Mouse (Mus musculus) spleen, postnatal 36 days (tissue): ENCODE data around the gene Ccl2.

ENCODE experiments used
- DNase-seq, 2 experiments: peaks; one replicate each; pipeline ENCODE4 v3.0.0; 2022; ENCODE audit warnings: low spot score in 2 of 2, mixed read lengths in 1 of 2

Gene Ccl2

GRCm38 (mm10) chr11:82035857-82036256, 486 bp downstream of the Ccl2 start:
- no peak for DNase-seq

GRCm38 (mm10) chr11:82038535-82038934, 3.2 kb downstream of the Ccl2 start, which contains the start of gene Gm17268:
TSS of gene Gm17268 (minus strand) at chr11:82038562.
- no peak for DNase-seq

- DNase-seq: no peak
Measured at GRCm38 (mm10) chr11:82039132-82039660, 3.8 kb downstream of the Ccl2 start.

GRCm38 (mm10) chr11:82041671-82042080, 6.3 kb downstream of the Ccl2 start:
- DNase-seq: peak in 1 of 2 experiments; percentile 11

GRCm38 (mm10) chr11:82045471-82045870, 10.1 kb downstream of the Ccl2 start, which contains the start of gene Ccl7:
TSS of gene Ccl7 (plus strand) at chr11:82045712.
- DNase-seq: no peak

GRCm38 (mm10) chr11:82047746-82048415, 12.5 kb downstream of the Ccl2 start:
- no peak for DNase-seq

- no peak for DNase-seq
Measured at GRCm38 (mm10) chr11:82053849-82054248, 18.5 kb downstream of the Ccl2 start.

GRCm38 (mm10) chr11:82057646-82058045, 22.3 kb downstream of the Ccl2 start, which contains the start of gene Ccl11:
TSS of gene Ccl11 (plus strand) at chr11:82057823.
- DNase-seq: no peak

- DNase-seq: no peak
Measured at GRCm38 (mm10) chr11:82062226-82062625, 26.9 kb downstream of the Ccl2 start.

GRCm38 (mm10) chr11:82063454-82063853, 28.1 kb downstream of the Ccl2 start:
- no peak for DNase-seq

GRCm38 (mm10) chr11:82066953-82067571, 31.7 kb downstream of the Ccl2 start:
- DNase-seq: no peak

- no peak for DNase-seq
Measured at GRCm38 (mm10) chr11:82071076-82071475, 35.7 kb downstream of the Ccl2 start.

GRCm38 (mm10) chr11:82072374-82072773, 37.0 kb downstream of the Ccl2 start:
- DNase-seq: no peak

GRCm38 (mm10) chr11:82072984-82073383, 37.6 kb downstream of the Ccl2 start:
- no peak for DNase-seq

GRCm38 (mm10) chr11:82073686-82074085, 38.3 kb downstream of the Ccl2 start:
- no peak for DNase-seq

GRCm38 (mm10) chr11:82077031-82077430, 41.7 kb downstream of the Ccl2 start:
- no peak for DNase-seq

- no peak for DNase-seq
Measured at GRCm38 (mm10) chr11:82078136-82078730, 42.9 kb downstream of the Ccl2 start.

- no peak for DNase-seq
Measured at GRCm38 (mm10) chr11:82080865-82081264, 45.5 kb downstream of the Ccl2 start.

GRCm38 (mm10) chr11:82084360-82084759, 49.0 kb downstream of the Ccl2 start:
- no peak for DNase-seq
